Mouse (Mus musculus) naive thymus-derived CD4-positive, alpha-beta T cell, adult 2 months (primary cell): ENCODE measurements around the gene Robo2.

Experiments
- DNase-seq: peaks from one replicate; pipeline ENCODE4 v3.0.0-alpha.2; 2011; ENCODE audit warnings: low read depth

The Robo2 gene

GRCm38 (mm10) chr16:74411481-74412251 is at the start of gene Robo2:
Robo2 (minus strand) TSS chr16:74411825.
- no peak for DNase-seq

DNA sequence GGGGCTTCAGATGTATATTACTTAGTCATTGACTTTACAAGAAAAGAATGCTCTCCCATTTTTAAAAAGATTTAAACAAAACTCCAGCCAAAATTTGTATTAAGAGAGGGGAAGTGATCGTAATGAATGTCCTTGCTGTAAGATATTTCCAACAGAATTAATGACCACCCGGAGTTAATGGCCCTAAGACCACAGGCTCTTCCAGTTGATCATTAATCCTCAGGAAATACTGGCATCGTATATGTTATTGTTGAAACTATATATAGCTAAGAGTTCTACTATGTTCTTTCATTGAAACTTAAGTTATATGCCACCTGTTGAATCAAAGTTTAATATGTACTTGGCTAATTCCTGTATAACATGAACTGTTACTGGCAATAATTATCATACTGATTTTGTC is 46.5 kb upstream of the Robo2 start:
- no peak for DNase-seq

GRCm38 (mm10) chr16:74457736-74458135 is 46.1 kb upstream of the Robo2 start:
- no peak for DNase-seq

GRCm38 (mm10) chr16:74456808-74457470 is 45.3 kb upstream of the Robo2 start:
- no peak for DNase-seq

DNA sequence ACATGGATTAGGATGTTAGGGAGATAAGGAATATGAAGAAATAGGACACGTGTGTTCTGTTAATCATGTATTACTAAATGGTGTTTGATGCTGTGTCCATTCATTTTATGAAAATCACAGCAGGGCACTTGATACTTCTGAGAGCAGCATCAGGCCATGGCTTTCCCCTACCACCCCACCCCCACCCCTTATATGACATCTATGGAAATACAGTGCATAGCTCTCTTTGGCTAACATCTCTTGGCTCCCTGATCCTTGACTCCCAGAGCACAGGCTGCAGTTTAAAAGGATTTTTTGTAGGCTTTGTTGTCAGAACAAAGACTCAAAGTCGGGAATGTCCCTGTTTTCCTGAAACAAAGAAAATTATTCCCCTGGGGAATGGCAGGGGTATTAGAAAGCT is 43.6 kb upstream of the Robo2 start:
- DNase-seq = no peak

- no peak for DNase-seq
These were observed 36.4 kb upstream of the Robo2 start for GRCm38 (mm10) chr16:74448025-74448424.

DNA sequence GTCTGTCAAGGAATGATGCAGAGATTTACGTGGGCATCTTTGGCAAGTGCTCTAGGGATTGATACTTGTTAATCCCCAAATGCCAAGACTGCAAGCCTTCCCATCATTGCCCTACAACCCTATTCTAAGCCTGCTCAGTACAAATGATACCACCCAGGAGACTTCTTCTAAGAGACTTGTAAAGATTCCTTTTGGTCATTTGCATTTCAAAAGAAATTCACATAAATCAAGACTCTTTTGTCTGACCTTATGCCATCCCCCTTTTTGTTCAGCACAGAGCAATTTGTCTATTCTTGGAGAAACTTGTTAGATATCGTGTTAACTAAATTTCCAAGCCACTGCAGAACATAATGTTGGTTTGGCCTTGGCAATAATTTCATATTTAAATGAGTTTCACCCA is 15.4 kb upstream of the Robo2 start:
- DNase-seq = no peak

DNA sequence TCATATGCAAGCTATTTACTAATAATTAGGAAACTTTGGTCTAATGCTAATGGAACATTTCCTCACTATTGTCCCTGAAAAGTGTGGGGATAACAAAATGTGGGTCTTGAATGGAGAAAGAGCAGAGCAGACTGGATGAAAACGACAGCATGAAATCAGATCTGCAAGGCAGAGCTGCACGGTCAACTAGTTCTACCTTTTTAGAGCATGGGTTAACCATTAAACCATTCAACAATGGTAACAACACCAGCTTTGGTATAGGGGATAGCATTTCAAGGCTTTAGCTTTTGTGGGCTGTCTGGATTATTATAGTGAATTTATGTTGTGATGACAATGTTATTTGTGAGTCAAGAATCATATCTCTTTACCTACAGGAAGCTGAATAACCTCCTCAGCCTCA is 8.7 kb upstream of the Robo2 start:
- DNase-seq = no peak

DNA sequence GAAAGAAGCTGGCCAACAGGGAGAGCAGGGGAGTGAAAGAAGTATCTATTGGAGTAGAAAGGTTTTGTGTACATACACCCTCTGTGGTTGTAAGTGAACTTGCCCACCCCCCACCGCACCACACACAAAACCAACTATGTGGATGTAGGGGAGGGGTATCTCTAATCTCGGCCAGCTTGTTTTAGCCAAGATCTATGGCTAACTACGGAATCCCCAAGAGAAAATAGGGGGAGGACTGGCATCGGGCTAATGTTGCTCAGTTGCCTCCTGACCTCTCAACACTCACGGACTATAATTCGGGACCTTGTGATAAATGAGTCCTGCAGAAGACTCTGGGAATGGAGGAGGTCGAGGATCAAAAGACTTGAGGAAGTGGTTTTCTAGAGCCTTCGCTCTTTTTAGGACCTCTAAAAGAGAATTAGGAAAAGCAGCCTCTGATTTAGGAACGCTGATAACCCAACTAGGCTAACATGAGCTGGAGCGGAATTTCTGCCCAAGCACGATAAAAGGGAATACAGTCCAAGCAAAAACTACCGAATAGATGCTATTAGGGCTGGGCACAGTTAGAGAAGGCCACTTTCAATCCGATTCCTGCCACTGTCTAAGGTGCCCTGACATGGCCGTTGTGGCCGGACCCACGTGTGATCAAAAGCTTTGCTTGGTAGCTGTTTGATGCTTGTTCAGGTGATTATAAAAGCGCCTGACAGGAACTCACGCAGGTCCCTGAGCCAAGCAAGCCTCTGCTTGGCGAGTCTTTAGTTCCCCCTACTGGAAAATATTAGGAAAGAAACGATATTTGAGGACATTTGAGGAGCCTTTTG is 1.1 kb upstream of the Robo2 start:
- DNase-seq = no peak

- no peak for DNase-seq
These were observed 604 bp downstream of the Robo2 start for GRCm38 (mm10) chr16:74411021-74411420.

- no peak for DNase-seq
These were observed 1.5 kb downstream of the Robo2 start for GRCm38 (mm10) chr16:74410125-74410524.

DNA sequence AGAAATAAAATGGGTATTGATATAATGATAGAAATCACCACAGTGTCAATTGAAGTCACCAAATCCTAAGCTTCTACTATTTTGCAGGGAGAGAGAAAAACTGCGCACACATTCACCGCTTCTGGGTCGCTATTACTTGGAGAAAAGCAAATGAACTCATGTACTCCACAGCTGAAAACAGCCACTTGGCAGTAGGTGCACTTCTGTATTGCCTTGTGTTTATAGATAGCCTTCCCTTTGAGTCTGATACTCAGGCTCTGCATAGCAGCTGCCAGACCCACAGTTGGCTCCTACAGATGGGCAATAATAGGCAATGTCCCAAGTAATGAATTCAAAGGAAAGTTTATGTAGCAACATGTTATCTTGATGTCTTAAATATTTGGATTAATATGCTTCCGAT is 2.1 kb downstream of the Robo2 start:
- no peak for DNase-seq

- no peak for DNase-seq
These were observed 3.1 kb downstream of the Robo2 start for GRCm38 (mm10) chr16:74408566-74408965.

DNA sequence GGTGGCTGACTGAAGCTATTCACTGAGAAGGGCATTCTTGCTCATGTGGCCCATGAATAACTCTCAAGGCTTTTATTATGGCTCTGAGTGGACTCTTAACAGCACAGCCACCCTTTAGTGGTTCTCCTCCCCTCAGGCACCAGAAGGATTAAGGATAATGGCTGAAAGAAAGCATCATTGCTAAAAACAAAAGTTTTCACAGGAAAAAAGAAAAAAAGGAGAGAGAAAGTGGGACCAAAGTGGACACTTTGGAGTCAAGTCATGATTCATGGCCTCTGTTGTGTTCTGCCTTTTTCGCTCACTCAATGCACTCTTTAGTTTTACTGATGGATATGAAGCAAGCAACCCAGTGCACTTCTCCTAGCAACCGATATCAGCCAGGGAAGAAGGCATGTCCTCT is 14.3 kb downstream of the Robo2 start:
- DNase-seq = no peak

DNA sequence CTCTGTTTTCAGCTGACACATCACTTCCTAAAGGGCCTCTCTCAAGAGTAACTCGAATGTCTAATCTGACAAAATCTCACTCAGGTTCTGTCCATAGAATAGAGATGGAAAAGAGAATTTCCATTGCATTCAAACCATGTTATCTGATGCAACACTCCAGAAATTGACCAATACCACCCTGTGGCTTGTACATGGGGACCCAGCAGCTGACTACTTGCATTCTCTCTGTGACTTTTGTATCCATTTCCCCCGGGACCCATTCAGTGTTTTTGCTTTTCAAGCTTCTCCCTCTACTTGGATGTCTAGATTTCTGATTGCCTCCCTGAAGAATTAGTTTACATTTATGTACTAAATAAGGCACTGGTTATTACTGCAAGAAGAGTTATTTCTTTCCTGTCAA is 15.9 kb downstream of the Robo2 start:
- DNase-seq = no peak

DNA sequence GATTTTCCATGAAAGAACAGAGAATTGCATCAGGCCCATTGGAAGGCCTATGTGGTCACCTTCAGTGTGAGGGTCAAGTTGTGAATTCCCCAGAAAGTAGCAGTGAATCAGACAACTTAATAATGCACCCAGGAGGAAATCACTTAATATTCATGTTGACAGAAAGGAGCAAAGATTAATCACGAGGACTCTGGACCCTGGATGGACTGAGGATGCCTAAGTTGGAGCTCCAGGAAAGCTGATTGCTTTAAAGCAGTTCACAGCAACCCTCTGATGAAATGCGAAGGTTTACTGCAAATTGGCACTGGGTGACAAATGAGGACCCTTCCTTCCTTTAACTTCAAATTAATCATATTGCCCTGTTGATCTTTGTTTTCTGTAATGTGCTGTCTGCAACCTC is 32.2 kb downstream of the Robo2 start:
- no peak for DNase-seq

- DNase-seq = no peak
These were observed 36.2 kb downstream of the Robo2 start for GRCm38 (mm10) chr16:74375342-74375940.

- DNase-seq = no peak
These were observed 37.1 kb downstream of the Robo2 start for GRCm38 (mm10) chr16:74374540-74374939.

- DNase-seq = no peak
These were observed 38.2 kb downstream of the Robo2 start for GRCm38 (mm10) chr16:74373407-74373806.

DNA sequence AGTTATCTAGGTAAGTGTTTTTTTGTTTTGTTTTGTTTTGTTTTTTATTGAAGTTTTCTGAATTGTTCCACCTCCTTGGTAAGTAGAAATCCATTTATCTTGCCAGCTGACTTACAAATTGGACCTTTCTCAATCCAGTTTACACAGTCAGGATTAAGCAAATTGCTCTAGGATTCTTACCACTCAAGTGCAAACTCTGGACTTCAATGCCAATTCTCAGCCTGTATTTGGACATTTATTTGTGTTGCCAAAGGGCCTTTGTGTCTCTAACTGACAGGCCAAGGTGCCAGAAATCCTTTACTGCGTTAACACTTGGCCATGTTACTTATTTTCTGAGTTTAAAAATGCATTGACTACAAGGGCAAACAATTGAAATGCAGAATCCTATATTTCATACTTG is 38.7 kb downstream of the Robo2 start:
- DNase-seq = no peak

DNA sequence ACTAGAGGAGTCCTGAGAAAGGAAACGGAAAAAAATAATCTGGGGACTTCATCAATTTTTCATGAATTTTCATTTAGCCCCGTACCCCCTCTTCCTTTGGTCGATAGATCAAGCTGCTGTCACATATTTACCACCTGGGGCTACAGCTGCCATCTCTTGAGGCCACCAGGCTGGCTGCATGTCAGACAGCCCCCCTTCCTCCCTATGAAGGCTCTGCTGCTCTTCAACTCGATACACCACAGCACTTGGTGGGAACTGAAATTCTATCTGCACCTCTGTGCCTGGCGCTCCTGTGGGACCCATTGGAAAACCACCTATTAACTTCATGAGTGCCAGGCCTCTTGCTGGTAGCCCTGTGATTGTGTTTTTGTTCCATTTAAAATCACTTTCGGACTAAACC is 63.2 kb downstream of the Robo2 start:
- no peak for DNase-seq

DNA sequence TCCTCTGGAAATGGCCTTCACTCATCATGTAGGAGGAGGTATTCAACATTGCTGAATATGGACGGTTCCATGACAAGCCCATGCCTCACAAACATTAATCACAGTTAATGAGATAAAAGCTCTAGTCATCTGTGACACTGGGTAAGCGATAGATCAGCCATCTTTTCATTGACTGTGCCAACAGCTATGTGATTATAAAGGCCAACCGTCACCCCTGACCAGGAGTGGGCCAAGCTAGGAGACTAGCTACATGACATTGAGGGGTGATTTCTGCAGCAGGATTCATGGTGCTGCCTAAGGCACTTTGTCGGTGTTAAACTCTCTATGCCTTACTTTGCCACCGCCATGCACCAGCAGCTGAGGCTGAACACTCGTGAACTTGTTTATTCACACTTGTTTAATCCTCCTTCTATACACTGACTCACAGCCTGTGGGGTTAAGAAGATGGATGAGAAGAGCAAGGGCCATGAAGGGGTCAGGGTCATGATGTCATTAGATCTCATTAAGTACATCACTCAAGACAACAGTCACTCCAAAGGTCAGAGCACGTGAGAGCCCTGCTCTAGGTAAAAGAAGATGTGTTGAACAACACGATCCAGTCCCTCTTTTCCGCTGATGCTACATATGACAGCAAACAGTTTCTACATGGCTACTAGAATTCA is 72.5 kb downstream of the Robo2 start:
- no peak for DNase-seq
